Mouse (Mus musculus) MEL (cell line): Measurements from ENCODE around the gene Gm10197. TPM values are rescaled to one million over a fixed set of nuclear protein-coding genes. Genes with fewer than 3 reads are reported as not detected.

Experiments
- DNase-seq: peaks from one replicate; pipeline ENCODE4 v3.0.0; 2011; ENCODE audit warnings: low read depth, low spot score
- H3K27ac ChIP-seq: 2 replicates; pipeline ENCODE4 v1.5.1; 2012; ENCODE audit warnings: low read depth, mild to moderate bottlenecking, control low read depth, low read length, moderate library complexity; ENCODE audit not compliant: control insufficient read depth
- H3K27me3 ChIP-seq, 2 experiments: fragments of 150-350 bp in 1 of 2; sonication (generic) in 1 of 2; 2 replicates each; pipeline ENCODE4 v1.6.1; 2012; ENCODE audit warnings: low read length in 2 of 2, mild to moderate bottlenecking in 2 of 2, improper control_type of control experiment in 1 of 2, moderate library complexity in 1 of 2; ENCODE audit not compliant: insufficient read depth in 2 of 2, control insufficient read depth in 1 of 2
- H3K36me3 ChIP-seq, 2 experiments: 2 replicates each; pipeline ENCODE4 v1.6.1; 2012 to 2014; ENCODE audit warnings: low read length in 2 of 2, improper control_type of control experiment in 1 of 2, inconsistent platforms in 1 of 2, mild to moderate bottlenecking in 1 of 2; ENCODE audit not compliant: insufficient read depth in 2 of 2, control insufficient read depth in 1 of 2
- H3K4me1 ChIP-seq, 2 experiments: fragments of 150-350 bp in 1 of 2; sonication (generic) in 1 of 2; 2 replicates each; pipeline ENCODE4 v1.6.1; 2012; ENCODE audit warnings: low read length in 2 of 2, improper control_type of control experiment in 1 of 2, mild to moderate bottlenecking in 1 of 2; ENCODE audit not compliant: insufficient read depth in 2 of 2, control insufficient read depth in 1 of 2
- H3K4me3 ChIP-seq, 2 experiments: fragments of 150-350 bp in 1 of 2; sonication (generic) in 1 of 2; 2 replicates each; pipeline ENCODE4 v1.5.1; 2012; ENCODE audit warnings: low read depth in 2 of 2, low read length in 2 of 2, mild to moderate bottlenecking in 2 of 2, moderate library complexity in 2 of 2, control low read depth in 1 of 2, improper control_type of control experiment in 1 of 2; ENCODE audit not compliant: control insufficient read depth in 1 of 2, insufficient read depth in 1 of 2
- H3K79me2 ChIP-seq: 2 replicates; pipeline ENCODE4 v1.6.1; 2012; ENCODE audit warnings: mild to moderate bottlenecking, low read length, moderate library complexity; ENCODE audit not compliant: control insufficient read depth, poor library complexity, insufficient read depth
- H3K9ac ChIP-seq: 2 replicates; pipeline ENCODE4 v1.6.1; 2012; ENCODE audit warnings: low read depth, mild to moderate bottlenecking, control low read depth, low read length, moderate library complexity; ENCODE audit not compliant: control insufficient read depth, poor library complexity, severe bottlenecking
- H3K9me3 ChIP-seq: fragments of 150-350 bp; sonication (generic); replicated peaks from 2 replicates; pipeline ENCODE4 v1.6.1; 2012; ENCODE audit warnings: mild to moderate bottlenecking, low read length, improper control_type of control experiment, moderate library complexity; ENCODE audit not compliant: insufficient read depth
- BHLHE40 ChIP-seq: IDR thresholded peaks from 2 replicates; pipeline ENCODE4 v1.6.1; 2012; ENCODE audit warnings: low read depth, mild to moderate bottlenecking, inconsistent platforms, low read length, improper control_type of control experiment, borderline replicate concordance
- CTCF ChIP-seq, 3 experiments: IDR thresholded peaks in 2 of 3; conservative IDR thresholded peaks in 1 of 3; 2 replicates each; pipeline ENCODE4 v1.5.1; 2011 to 2012; ENCODE audit warnings: low read length in 3 of 3, low read depth in 2 of 3, mild to moderate bottlenecking in 2 of 3, improper control_type of control experiment in 1 of 3, inconsistent platforms in 1 of 3, mixed read lengths in 1 of 3, moderate library complexity in 1 of 3; ENCODE audit not compliant: control insufficient read depth in 1 of 3, insufficient read depth in 1 of 3, poor library complexity in 1 of 3, severe bottlenecking in 1 of 3
- E2F4 ChIP-seq: IDR thresholded peaks from 2 replicates; pipeline ENCODE4 v1.6.1; 2011; ENCODE audit warnings: low read depth, low read length, improper control_type of control experiment, borderline replicate concordance
- ELF1 ChIP-seq: IDR thresholded peaks from 2 replicates; pipeline ENCODE4 v1.6.1; 2014; ENCODE audit warnings: low read depth, mild to moderate bottlenecking, inconsistent platforms, low read length, improper control_type of control experiment, moderate library complexity
- EP300 ChIP-seq, 2 experiments: IDR thresholded peaks; 2 replicates each; pipeline ENCODE4 v1.6.1; 2011; ENCODE audit warnings: improper control_type of control experiment in 2 of 2, low read length in 2 of 2, low read depth in 1 of 2, mild to moderate bottlenecking in 1 of 2
- ETS1 ChIP-seq: IDR thresholded peaks from 2 replicates; pipeline ENCODE4 v1.6.1; 2012; ENCODE audit warnings: low read depth, mild to moderate bottlenecking, inconsistent platforms, low read length, improper control_type of control experiment, moderate library complexity
- GABPA ChIP-seq: IDR thresholded peaks from 2 replicates; pipeline ENCODE4 v1.6.1; 2012; ENCODE audit warnings: low read depth, mild to moderate bottlenecking, inconsistent platforms, low read length, improper control_type of control experiment, moderate library complexity
- HCFC1 ChIP-seq: IDR thresholded peaks from 2 replicates; pipeline ENCODE4 v1.6.1; 2012; ENCODE audit warnings: low read depth, mild to moderate bottlenecking, inconsistent platforms, low read length, improper control_type of control experiment, moderate library complexity
- JUND ChIP-seq: IDR thresholded peaks from 2 replicates; pipeline ENCODE4 v1.6.1; 2011; ENCODE audit warnings: low read depth, mild to moderate bottlenecking, improper control_type of control experiment, low read length
- MAFK ChIP-seq: IDR thresholded peaks from 2 replicates; pipeline ENCODE4 v1.6.1; 2011; ENCODE audit warnings: low read depth, mild to moderate bottlenecking, low read length, improper control_type of control experiment, borderline replicate concordance
- MAZ ChIP-seq: IDR thresholded peaks from 2 replicates; pipeline ENCODE4 v1.6.1; 2012; ENCODE audit warnings: low read depth, mild to moderate bottlenecking, inconsistent platforms, low read length, improper control_type of control experiment
- MXI1 ChIP-seq: IDR thresholded peaks from 2 replicates; pipeline ENCODE4 v1.6.1; 2011; ENCODE audit warnings: mild to moderate bottlenecking, low read depth, low read length, improper control_type of control experiment
- MYB ChIP-seq: IDR thresholded peaks from 2 replicates; pipeline ENCODE4 v1.6.1; 2011; ENCODE audit warnings: mild to moderate bottlenecking, low read depth, low read length, improper control_type of control experiment
- POLR2A ChIP-seq, 2 experiments: IDR thresholded peaks; 2 replicates each; pipeline ENCODE4 v1.6.1; 2011 to 2012; ENCODE audit warnings: low read length in 2 of 2, mild to moderate bottlenecking in 2 of 2, control low read depth in 1 of 2, improper control_type of control experiment in 1 of 2, low read depth in 1 of 2, moderate library complexity in 1 of 2; ENCODE audit not compliant: control insufficient read depth in 1 of 2, insufficient read depth in 1 of 2, poor library complexity in 1 of 2
- SIN3A ChIP-seq: IDR thresholded peaks from 2 replicates; pipeline ENCODE4 v1.6.1; 2012; ENCODE audit warnings: low read length, improper control_type of control experiment, inconsistent platforms
- SMC3 ChIP-seq: IDR thresholded peaks from 2 replicates; pipeline ENCODE4 v1.6.1; 2011; ENCODE audit warnings: low read depth, low read length, improper control_type of control experiment
- TAL1 ChIP-seq: IDR thresholded peaks from 2 replicates; pipeline ENCODE4 v1.6.1; 2012; ENCODE audit warnings: mild to moderate bottlenecking, inconsistent platforms, low read length, moderate library complexity, mixed read lengths
- TBP ChIP-seq: IDR thresholded peaks from 2 replicates; pipeline ENCODE4 v1.8.0; 2011; ENCODE audit warnings: low read depth, low read length, improper control_type of control experiment
- UBTF ChIP-seq: IDR thresholded peaks from 2 replicates; pipeline ENCODE4 v1.6.1; 2012; ENCODE audit warnings: low read depth, mild to moderate bottlenecking, inconsistent platforms, low read length, improper control_type of control experiment, moderate library complexity, borderline replicate concordance; ENCODE audit not compliant: insufficient read depth
- USF2 ChIP-seq, 2 experiments: IDR thresholded peaks; 2 replicates each; pipeline ENCODE4 v1.6.1; 2011 to 2012; ENCODE audit warnings: improper control_type of control experiment in 2 of 2, low read length in 2 of 2, borderline replicate concordance in 1 of 2, inconsistent platforms in 1 of 2, low read depth in 1 of 2, mild to moderate bottlenecking in 1 of 2; ENCODE audit not compliant: insufficient read depth in 1 of 2
- ZC3H11A ChIP-seq: IDR thresholded peaks from 2 replicates; pipeline ENCODE4 v1.6.1; 2012; ENCODE audit warnings: low read depth, mild to moderate bottlenecking, inconsistent platforms, low read length, improper control_type of control experiment
- ZKSCAN1 ChIP-seq: IDR thresholded peaks from 2 replicates; pipeline ENCODE4 v1.6.1; 2012; ENCODE audit warnings: low read depth, mild to moderate bottlenecking, inconsistent platforms, low read length, improper control_type of control experiment, moderate library complexity
- ZNF384 ChIP-seq: IDR thresholded peaks from 2 replicates; pipeline ENCODE4 v1.6.1; 2012; ENCODE audit warnings: low read depth, mild to moderate bottlenecking, inconsistent platforms, low read length, improper control_type of control experiment
- polyA plus RNA-seq, 2 experiments: library from polyadenylated mRNA; stranded (reverse) in 1 of 2; unstranded in 1 of 2; fragments of >175 nt in 1 of 2; fragments of >200 nt in 1 of 2; gene quantifications; 2 replicates each; pipeline versions ENCODE4 v1.2.1 to v1.2.4; 2012; ENCODE audit warnings: low replicate concordance in 2 of 2, low read depth in 1 of 2; ENCODE audit not compliant: insufficient read length in 2 of 2, insufficient read depth in 1 of 2, missing spikeins in 1 of 2
- total RNA-seq: library from RNA; depleted of rRNA; stranded (reverse); fragments of 300-350 nt; gene quantifications from 2 replicates; pipeline ENCODE4 v1.2.3, GENCODE M21; 2012

Gene Gm10197
- total and polyA plus RNA-seq, 3 experiments, result 5.4 to 53.0 TPM; not detected in 1

GRCm38 (mm10) chr19:53412149-53412848, 40.7 kb upstream of the Gm10197 start:
- Histone ChIP-seq H3K79me2 (no peaks in the 10 kb centered on the region), H3K4me3 (no peak overlapping the region), H3K36me3 (peaks cover 0 to 30% of the 10 kb centered on the region in 2 experiments; a peak in 2 of 4 replicates), H3K27me3 (no peaks in the 10 kb centered on the region), H3K9me3 (no peaks in the 10 kb centered on the region)
- TF ChIP-seq BHLHE40 (no peak), ZC3H11A (no peak), POLR2A (IDR thresholded peaks at IDR 0.05; ENCODE audit: control insufficient read depth in 1 of 2, insufficient read depth in 1 of 2, low read depth in 1 of 2, low read length in 2 of 2, poor library complexity in 1 of 2) (no peak), E2F4 (no peak), JUND (no peak), MYB (no peak), SMC3 (no peak), SIN3A (no peak), ZNF384 (no peak), HCFC1 (no peak), MAZ (no peak), UBTF (no peak), CTCF (IDR thresholded peaks at IDR 0.05 in 2 of 3, conservative IDR thresholded peaks at IDR 0.05 in 1 of 3; ENCODE audit: control insufficient read depth in 1 of 3, insufficient read depth in 1 of 3, low read depth in 2 of 3, low read length in 3 of 3, poor library complexity in 1 of 3, severe bottlenecking in 1 of 3) (no peak), ELF1 (no peak), TBP (no peak), MAFK (no peak), MXI1 (no peak), GABPA (no peak), ETS1 (no peak)
- TF ChIP-seq, all 39 proteins: peak for 0
- H3K4me1 ChIP-seq, result peaks cover 4 to 42% of the 10 kb centered on the region in 2 experiments
- no peak overlapping the region for H3K27ac ChIP-seq
- DNase-seq, result no peak
- no peak overlapping the region for H3K9ac ChIP-seq

- Histone ChIP-seq H3K9me3 (no peaks in the 10 kb centered on the region), H3K9ac (peak overlapping the region; percentile 56), H3K27me3 (no peaks in the 10 kb centered on the region), H3K79me2 (no peaks in the 10 kb centered on the region), H3K4me3 (peak overlapping the region; percentile 8 to 30; a peak in 2 of 4 replicates), H3K27ac (peak overlapping the region; percentile 51), H3K36me3 (peaks cover 0 to 34% of the 10 kb centered on the region in 2 experiments; a peak in 2 of 4 replicates), H3K4me1 (peaks cover 10 to 48% of the 10 kb centered on the region in 2 experiments)
- TF ChIP-seq ELF1 (0 out of 2 replicates have a peak, but pooled peaks have one; percentile 21), USF2 (IDR thresholded peaks at IDR 0.05; ENCODE audit: borderline replicate concordance in 1 of 2, insufficient read depth in 1 of 2, low read depth in 1 of 2, low read length in 2 of 2) (no peak), SIN3A (peak; percentile 18; the same call in 1 of the 2 replicates), TAL1 (no peak), ZKSCAN1 (no peak), EP300 (IDR thresholded peaks at IDR 0.05; ENCODE audit: low read depth in 1 of 2, low read length in 2 of 2) (peak in 1 of 2 experiments; percentile 40; a peak in 1 of 4 replicates)
- DNase-seq, result peak; percentile 52
These were observed 38.2 kb upstream of the Gm10197 start for GRCm38 (mm10) chr19:53409663-53410307.
